Comparison of ENCODE assay signal across 18 mouse cellular contexts in the genomic region with DNA sequence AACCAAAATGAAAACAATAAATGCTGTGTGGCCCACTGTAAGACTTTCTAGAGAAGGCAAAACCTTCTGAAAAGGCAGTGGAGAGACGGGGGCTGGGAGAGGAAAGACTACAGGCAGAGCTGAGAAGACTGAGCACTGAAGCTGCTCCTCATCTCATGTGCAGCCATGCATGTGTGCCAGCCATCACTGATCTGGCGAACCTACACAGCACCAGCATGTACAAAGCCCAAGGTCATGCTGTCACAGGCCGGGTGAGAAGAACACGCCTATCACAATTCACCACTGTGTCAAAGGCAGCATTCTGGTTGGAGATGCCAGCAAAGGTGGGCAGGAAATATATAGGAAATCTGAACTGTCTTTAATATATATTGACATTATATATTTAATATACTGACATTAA.
"Had no signal": no experiment of that assay in that cellular context is flagged by ENCODE, and none has a peak within 500 bp of the region (broad histone marks: within the 10 kb centered on the region; RNA-seq: fewer than 3 reads in every experiment).

No protein-coding gene starts in this region.

- H3K9ac ChIP-seq: limb, embryonic 13.5 days; liver, embryonic 15.5 days; lung, embryonic 14.5 days; midbrain, embryonic 12.5 days; neural tube, embryonic 13.5 days had no signal

- ATAC-seq: midbrain, embryonic 16.5 days had no signal

- H3K4me2 ChIP-seq: limb, embryonic 13.5 days; liver, embryonic 11.5 days; liver, embryonic 15.5 days; lung, embryonic 14.5 days; midbrain, embryonic 12.5 days; neural tube, embryonic 13.5 days had no signal

- H3K9me3 ChIP-seq: limb, embryonic 13.5 days; liver, embryonic 15.5 days; midbrain, embryonic 12.5 days; neural tube, embryonic 13.5 days had no signal

- H3K4me3 ChIP-seq: limb, embryonic 13.5 days; liver, embryonic 15.5 days; midbrain, embryonic 12.5 days; neural tube, embryonic 13.5 days had no signal

- H3K4me1 ChIP-seq: liver, embryonic 15.5 days; midbrain, embryonic 12.5 days had no signal

- H3K27me3 ChIP-seq: limb, embryonic 13.5 days; liver, embryonic 15.5 days; midbrain, embryonic 12.5 days; neural tube, embryonic 13.5 days had no signal

- DNase-seq: kidney, adult 11 months; kidney, postnatal 36 days; layer of hippocampus, adult 9-11 months; layer of hippocampus, postnatal 36 days; lung, embryonic 14.5 days; lung, postnatal 10 days; lung, postnatal 4 days; retina, postnatal 1 day; right cerebral cortex, postnatal 4 days; spleen, adult 18-20 months; thymus, adult 18-20 months; thymus, postnatal 14 days had no signal

- H3K27ac ChIP-seq: limb, embryonic 13.5 days; liver, embryonic 15.5 days; midbrain, embryonic 12.5 days; neural tube, embryonic 13.5 days had no signal
